11 mouse cellular contexts compared by ENCODE assay signal in genomic region chr8:106727241-106727835, GRCm38 (mm10). TPM values are rescaled to one million over a fixed set of nuclear protein-coding genes. Genes with fewer than 3 reads are reported as not detected.
A peak's percentile ranks its signal among the peaks of the same experiment; 100 is the strongest.
DNase-seq lines count a peak whose midpoint lies in the region; ATAC-seq and TF ChIP-seq lines count a peak whose summit lies in the region.
"Had no signal": no experiment of that assay in that cellular context is flagged by ENCODE, and none has a peak within 500 bp of the region (broad histone marks: within the 10 kb centered on the region; RNA-seq: fewer than 3 reads in every experiment).

No protein-coding gene starts in this region.

- H3K4me3 ChIP-seq in layer of hippocampus, adult 2 months: peak overlapping the region; percentile 23
- no peak overlapping the region for H3K4me3 ChIP-seq in forebrain, postnatal 0 days (ENCODE audit: low read depth, low read length)
- peak overlapping the region; percentile 22 for H3K4me3 ChIP-seq in midbrain, embryonic 13.5 days (replicated peaks)
- H3K4me3 ChIP-seq: erythroblast, embryonic 14.5 days; limb, embryonic 13.5 days; stomach, embryonic 15.5 days had no signal

- intact Hi-C loops in gastrocnemius, postnatal 36 days (cut with DNase I): no loop called here

- peak overlapping the region; percentile 42; the same call in 1 of the 2 replicates for H3K9ac ChIP-seq in forebrain, postnatal 0 days
- H3K9ac ChIP-seq in midbrain, embryonic 13.5 days (replicated peaks): peak overlapping the region; percentile 41; the same call in 1 of the 2 replicates
- H3K9ac ChIP-seq: limb, embryonic 13.5 days; stomach, embryonic 15.5 days had no signal

- WGBS in forebrain, postnatal 0 days: 5% methylated on average over 16 of the region's 16 CpGs
- WGBS in midbrain, embryonic 13.5 days: 4% methylated on average over 16 of the region's 16 CpGs

- H3K27ac ChIP-seq in layer of hippocampus, adult 2 months: peak overlapping the region; percentile 86
- peak overlapping the region; percentile 76 for H3K27ac ChIP-seq in forebrain, postnatal 0 days (ENCODE audit: low read depth, low read length)
- H3K27ac ChIP-seq in midbrain, embryonic 13.5 days: peak overlapping the region; percentile 85
- H3K27ac ChIP-seq: limb, embryonic 13.5 days; stomach, embryonic 15.5 days had no signal

- H3K9me3 ChIP-seq in forebrain, postnatal 0 days (ENCODE audit: low read length): no peaks in the 10 kb centered on the region
- no peaks in the 10 kb centered on the region for H3K9me3 ChIP-seq in midbrain, embryonic 13.5 days
- H3K9me3 ChIP-seq: limb, embryonic 13.5 days; stomach, embryonic 15.5 days had no signal

- H3K4me1 ChIP-seq in forebrain, postnatal 0 days (ENCODE audit: insufficient read depth): no peaks in the 10 kb centered on the region
- H3K4me1 ChIP-seq in midbrain, embryonic 13.5 days (replicated peaks): peaks cover 14% of the 10 kb centered on the region
- H3K4me1 ChIP-seq: limb, embryonic 13.5 days; stomach, embryonic 15.5 days had no signal

- H3K4me2 ChIP-seq in forebrain, postnatal 0 days (ENCODE audit: low read depth): peak overlapping the region; percentile 37
- peak overlapping the region; percentile 49 for H3K4me2 ChIP-seq in midbrain, embryonic 13.5 days (replicated peaks)
- H3K4me2 ChIP-seq: limb, embryonic 13.5 days; stomach, embryonic 15.5 days had no signal

- no peak for TF ChIP-seq CTCF in layer of hippocampus, adult 2 months (conservative IDR thresholded peaks at IDR 0.05)
- no peak for TF ChIP-seq CTCF in forebrain, postnatal 0 days (IDR thresholded peaks at IDR 0.05; ENCODE audit: low read depth)

- no peaks in the 10 kb centered on the region for H3K36me3 ChIP-seq in forebrain, postnatal 0 days (ENCODE audit: insufficient read depth)
- H3K36me3 ChIP-seq in midbrain, embryonic 13.5 days: peaks cover 7% of the 10 kb centered on the region

- DNase-seq in layer of hippocampus, adult 2 months (ENCODE audit: low spot score in 2 of 2): peak; percentile 18 to 36
- no peak for DNase-seq in layer of hippocampus, adult 11-12 months (ENCODE audit: low spot score)
- DNase-seq in embryo, embryonic 10 days (ENCODE audit: low spot score): peak; percentile 85
- peak; percentile 81 for DNase-seq in forebrain, postnatal 0 days
- no peak for DNase-seq in testis, postnatal 10 days (ENCODE audit: low spot score)
- no peak for DNase-seq in gastrocnemius, postnatal 36 days

- H3K27me3 ChIP-seq in forebrain, postnatal 0 days (ENCODE audit: insufficient read depth, low read length): no peaks in the 10 kb centered on the region
- peaks cover 68% of the 10 kb centered on the region for H3K27me3 ChIP-seq in midbrain, embryonic 13.5 days
- H3K27me3 ChIP-seq: limb, embryonic 13.5 days; stomach, embryonic 15.5 days had no signal

- ATAC-seq in forebrain, postnatal 0 days: peak; percentile 95
- ATAC-seq in midbrain, embryonic 13.5 days: peak; percentile 91
- no peak for ATAC-seq in activated CD4-positive, CD25-positive, alpha-beta regulatory T cell, adult 4 months

RNA-seq across cellular contexts. Expression of gene Tango6, which starts 44.5 kb away (rescaled TPM):
- 1 to 10 TPM; 6.7 to 6.9 TPM for total RNA-seq in layer of hippocampus, adult 2 months (2021)
- 5.3 and 7.5 TPM in 2 replicates for total RNA-seq in forebrain, postnatal 0 days (2014; rRNA removed)
- 2.3 and 3.8 TPM in 2 replicates for polyA plus RNA-seq in forebrain, postnatal 0 days (2015; fragmentation: Nextera tagmentation; extraction: Ambion mirVana)
- 7.5 and 7.7 TPM in 2 replicates for polyA plus RNA-seq in midbrain, embryonic 13.5 days (2015; fragmentation: Nextera tagmentation; extraction: Ambion mirVana)
- 1 to 10 TPM; 5.7 to 6.3 TPM for polyA plus RNA-seq in activated CD4-positive, CD25-positive, alpha-beta regulatory T cell, adult 4 months (2017; shearing (Covaris generic))
- 10 to 100 TPM; 10.2 to 11.5 TPM for total RNA-seq in gastrocnemius, postnatal 36 days (2021)

Comparison
In these comparisons a context has a peak if more than half of its experiments do, and no peak if none do; other contexts are left out.
1. DNase-seq: peak in layer of hippocampus, adult 2 months (2 of 2), embryo, embryonic 10 days (single experiment) and forebrain, postnatal 0 days (single experiment); none in layer of hippocampus, adult 11-12 months (single experiment), testis, postnatal 10 days (single experiment) and gastrocnemius, postnatal 36 days (0 of 2).
2. Peak in every context shown above with its lines, with median percentiles within 50 percentile points of each other: H3K27ac ChIP-seq.